Mouse (Mus musculus) MEL (cell line): Measurements from ENCODE around the gene Gm21865. TPM values are rescaled to one million over a fixed set of nuclear protein-coding genes. Genes with fewer than 3 reads are reported as not detected.
"Not testable (repeated sequence)": the region's sequence is repeated elsewhere in the genome, so short reads cannot be mapped to it uniquely, and the experiment has no call there.

Source experiments
- DNase-seq: peaks from one replicate; pipeline ENCODE4 v3.0.0; 2011; ENCODE audit warnings: low read depth, low spot score
- H3K27ac ChIP-seq: 2 replicates; pipeline ENCODE4 v1.5.1; 2012; ENCODE audit warnings: low read depth, mild to moderate bottlenecking, control low read depth, low read length, moderate library complexity; ENCODE audit not compliant: control insufficient read depth
- H3K27me3 ChIP-seq, 2 experiments: fragments of 150-350 bp in 1 of 2; sonication (generic) in 1 of 2; 2 replicates each; pipeline ENCODE4 v1.6.1; 2012; ENCODE audit warnings: low read length in 2 of 2, mild to moderate bottlenecking in 2 of 2, improper control_type of control experiment in 1 of 2, moderate library complexity in 1 of 2; ENCODE audit not compliant: insufficient read depth in 2 of 2, control insufficient read depth in 1 of 2
- H3K36me3 ChIP-seq, 2 experiments: 2 replicates each; pipeline ENCODE4 v1.6.1; 2012 to 2014; ENCODE audit warnings: low read length in 2 of 2, improper control_type of control experiment in 1 of 2, inconsistent platforms in 1 of 2, mild to moderate bottlenecking in 1 of 2; ENCODE audit not compliant: insufficient read depth in 2 of 2, control insufficient read depth in 1 of 2
- H3K4me1 ChIP-seq, 2 experiments: fragments of 150-350 bp in 1 of 2; sonication (generic) in 1 of 2; 2 replicates each; pipeline ENCODE4 v1.6.1; 2012; ENCODE audit warnings: low read length in 2 of 2, improper control_type of control experiment in 1 of 2, mild to moderate bottlenecking in 1 of 2; ENCODE audit not compliant: insufficient read depth in 2 of 2, control insufficient read depth in 1 of 2
- H3K4me3 ChIP-seq, 2 experiments: fragments of 150-350 bp in 1 of 2; sonication (generic) in 1 of 2; 2 replicates each; pipeline ENCODE4 v1.5.1; 2012; ENCODE audit warnings: low read depth in 2 of 2, low read length in 2 of 2, mild to moderate bottlenecking in 2 of 2, moderate library complexity in 2 of 2, control low read depth in 1 of 2, improper control_type of control experiment in 1 of 2; ENCODE audit not compliant: control insufficient read depth in 1 of 2, insufficient read depth in 1 of 2
- H3K79me2 ChIP-seq: 2 replicates; pipeline ENCODE4 v1.6.1; 2012; ENCODE audit warnings: mild to moderate bottlenecking, low read length, moderate library complexity; ENCODE audit not compliant: control insufficient read depth, poor library complexity, insufficient read depth
- H3K9ac ChIP-seq: 2 replicates; pipeline ENCODE4 v1.6.1; 2012; ENCODE audit warnings: low read depth, mild to moderate bottlenecking, control low read depth, low read length, moderate library complexity; ENCODE audit not compliant: control insufficient read depth, poor library complexity, severe bottlenecking
- H3K9me3 ChIP-seq: fragments of 150-350 bp; sonication (generic); replicated peaks from 2 replicates; pipeline ENCODE4 v1.6.1; 2012; ENCODE audit warnings: mild to moderate bottlenecking, low read length, improper control_type of control experiment, moderate library complexity; ENCODE audit not compliant: insufficient read depth
- polyA plus RNA-seq, 2 experiments: library from polyadenylated mRNA; stranded (reverse) in 1 of 2; unstranded in 1 of 2; fragments of >175 nt in 1 of 2; fragments of >200 nt in 1 of 2; gene quantifications; 2 replicates each; pipeline versions ENCODE4 v1.2.1 to v1.2.4; 2012; ENCODE audit warnings: low replicate concordance in 2 of 2, low read depth in 1 of 2; ENCODE audit not compliant: insufficient read length in 2 of 2, insufficient read depth in 1 of 2, missing spikeins in 1 of 2
- total RNA-seq: library from RNA; depleted of rRNA; stranded (reverse); fragments of 300-350 nt; gene quantifications from 2 replicates; pipeline ENCODE4 v1.2.3, GENCODE M21; 2012; rRNA removed

Gene Gm21865
- not detected in 2 replicates for total RNA-seq
- not detected for polyA plus RNA-seq

GRCm38 (mm10) chrY:40316803-40317202 lies at the start of gene Gm21865:
Gene Gm21865 (minus strand): TSS chrY:40316903.
- H3K36me3 ChIP-seq, H3K79me2 ChIP-seq, H3K9me3 ChIP-seq, H3K4me3 ChIP-seq, H3K27ac ChIP-seq, DNase-seq, H3K9ac ChIP-seq, H3K27me3 ChIP-seq, H3K4me1 ChIP-seq: not testable (repeated sequence)

Other genes starting within 250 kb of the Gm21865 start
- not detected in 2 replicates for gene Gm21882, start 64.6 kb upstream of the Gm21865 start, total RNA-seq
- not detected for gene Gm21882, start 64.6 kb upstream of the Gm21865 start, polyA plus RNA-seq